Mouse (Mus musculus) adipose tissue, adult 10 weeks (tissue): ENCODE data around the gene Pfkp. TPM values are rescaled to one million over a fixed set of nuclear protein-coding genes. Genes with fewer than 3 reads are reported as not detected.

Source experiments
- polyA plus RNA-seq: library from polyadenylated mRNA; stranded (reverse); fragments of 350-450 nt; fragmentation: Illumina TruSeq; extraction: RNeasy Lipid Tissue Mini Kit (QIAGEN cat#74804); gene quantifications from one replicate; pipeline ENCODE4 v1.2.3, GENCODE M21; 2014; ENCODE audit warnings: low read depth, low replicate concordance

Pfkp gene
- polyA plus RNA-seq = 24.3 TPM

GRCm38 (mm10) chr13:6648669-6649233 is at the start of gene Pfkp:
Gene Pfkp, minus strand, starts transcription at chr13:6648777.

Other genes starting within 250 kb of the Pfkp start
- 34.1 TPM for gene Pitrm1, start 100.6 kb downstream of the Pfkp start, polyA plus RNA-seq